20 mouse cellular contexts compared by ENCODE assay signal in the genomic region with DNA sequence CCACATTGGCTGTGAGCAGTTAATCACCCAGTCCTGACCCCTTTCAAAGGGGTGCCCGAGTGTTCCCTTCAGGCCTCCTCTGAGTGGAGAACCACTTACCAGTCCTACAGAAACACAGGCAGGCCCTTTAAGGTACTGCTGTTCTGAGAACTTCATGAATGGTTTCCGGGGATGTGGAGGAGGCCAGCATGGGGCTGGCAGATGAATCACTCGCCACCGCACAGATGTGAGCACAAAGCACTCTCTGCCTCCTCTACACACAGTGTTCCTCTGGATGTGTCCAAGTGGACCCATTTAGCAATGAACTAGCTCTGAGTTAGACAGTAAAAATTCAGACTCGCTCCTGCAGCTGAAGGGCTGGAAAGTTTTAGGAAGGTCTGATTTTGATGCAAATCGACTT.
DNase-seq lines count a peak whose midpoint lies in the region; ATAC-seq and TF ChIP-seq lines count a peak whose summit lies in the region.
"Had no signal": no experiment of that assay in that cellular context is flagged by ENCODE, and none has a peak within 500 bp of the region (broad histone marks: within the 10 kb centered on the region; RNA-seq: fewer than 3 reads in every experiment).

No protein-coding gene starts in this region.

- no peak overlapping the region for H3K4me3 ChIP-seq in heart, embryonic 12.5 days
- H3K4me3 ChIP-seq in midbrain, embryonic 10.5 days, result no peak overlapping the region
- no peak overlapping the region for H3K4me3 ChIP-seq in midbrain, embryonic 16.5 days (ENCODE audit: low read depth, low read length)
- H3K4me3 ChIP-seq: embryonic facial prominence, embryonic 12.5 days; forebrain, embryonic 10.5 days; heart, adult 2 months; hindbrain, embryonic 12.5 days; liver, embryonic 12.5 days; midbrain, embryonic 12.5 days had no signal

- no peaks in the 10 kb centered on the region for H3K4me1 ChIP-seq in heart, embryonic 12.5 days (replicated peaks)
- peaks cover 14% of the 10 kb centered on the region for H3K4me1 ChIP-seq in midbrain, embryonic 10.5 days
- H3K4me1 ChIP-seq in midbrain, embryonic 16.5 days (ENCODE audit: control insufficient read depth, insufficient read depth, low read length), result no peaks in the 10 kb centered on the region; the same call in 1 of the 2 replicates
- H3K4me1 ChIP-seq: embryonic facial prominence, embryonic 12.5 days; liver, embryonic 12.5 days had no signal

- ATAC-seq in heart, embryonic 12.5 days (ENCODE audit: insufficient number of reproducible peaks, low FRiP score), result no peak
- ATAC-seq in midbrain, embryonic 16.5 days, result no peak
- ATAC-seq: inflammation-experienced regulatory T-cells, adult 6 months; liver, embryonic 12.5 days had no signal

- H3K36me3 ChIP-seq in heart, embryonic 12.5 days, result no peaks in the 10 kb centered on the region
- no peaks in the 10 kb centered on the region for H3K36me3 ChIP-seq in midbrain, embryonic 10.5 days
- no peaks in the 10 kb centered on the region for H3K36me3 ChIP-seq in midbrain, embryonic 16.5 days (ENCODE audit: control insufficient read depth, insufficient read depth, low read length)
- H3K36me3 ChIP-seq: embryonic facial prominence, embryonic 12.5 days; forebrain, embryonic 10.5 days; hindbrain, embryonic 12.5 days; liver, embryonic 12.5 days; midbrain, embryonic 12.5 days had no signal

- intact Hi-C loops in left cerebral cortex, postnatal 25 days (cut with DNase I), result loop anchor here (10.0 kb wide), 1 partner anchor 555 kb away; no protein-coding TSS in a partner anchor

- TF ChIP-seq POLR2A in brain, embryonic 14.5 days (IDR thresholded peaks at IDR 0.05; ENCODE audit: borderline replicate concordance, extremely low read depth, insufficient read depth, insufficient read length, poor library complexity, severe bottlenecking), result no peak

- DNase-seq in heart, adult 11 months, result peak; percentile 67
- DNase-seq in midbrain, embryonic 10.5 days (ENCODE audit: low spot score), result no peak
- DNase-seq in brain, embryonic 14.5 days (ENCODE audit: low read depth), result peak; percentile 27
- peak; percentile 44 to 94 for DNase-seq in left cerebral cortex, postnatal 25 days (ENCODE audit: low spot score in 2 of 2)
- DNase-seq in ovary, postnatal 10 days (ENCODE audit: low spot score), result no peak
- DNase-seq in kidney, adult 18-20 months, result no peak
- DNase-seq: cerebellum, postnatal 25 days; heart, adult 2 months; kidney, postnatal 4 days; lung, embryonic 14.5 days; thymus, postnatal 4 days had no signal

- no peak overlapping the region for H3K4me2 ChIP-seq in heart, embryonic 12.5 days
- H3K4me2 ChIP-seq in midbrain, embryonic 16.5 days (ENCODE audit: low read length), result no peak overlapping the region
- H3K4me2 ChIP-seq: embryonic facial prominence, embryonic 12.5 days; hindbrain, embryonic 12.5 days; liver, embryonic 12.5 days; lung, embryonic 14.5 days; midbrain, embryonic 12.5 days had no signal

- H3K9me3 ChIP-seq in heart, embryonic 12.5 days (replicated peaks), result 0 out of 2 replicates have a peak, but pooled peaks cover 4% of the 10 kb centered on the region
- no peaks in the 10 kb centered on the region for H3K9me3 ChIP-seq in midbrain, embryonic 10.5 days (replicated peaks)
- H3K9me3 ChIP-seq in midbrain, embryonic 16.5 days (replicated peaks; ENCODE audit: control insufficient read depth, low read length, poor library complexity, severe bottlenecking), result no peaks in the 10 kb centered on the region; the same call in 1 of the 2 replicates
- H3K9me3 ChIP-seq: embryonic facial prominence, embryonic 12.5 days; forebrain, embryonic 10.5 days; hindbrain, embryonic 12.5 days had no signal

- TF ChIP-seq CTCF in brain, embryonic 14.5 days (IDR thresholded peaks at IDR 0.05; ENCODE audit: borderline replicate concordance, extremely low read depth, insufficient read depth, insufficient read length), result no peak

- H3K27ac ChIP-seq in heart, embryonic 12.5 days (ENCODE audit: poor library complexity, severe bottlenecking), result no peak overlapping the region
- 0 out of 2 replicates have a peak overlapping the region, but pooled peaks have one; percentile 46 for H3K27ac ChIP-seq in midbrain, embryonic 10.5 days (replicated peaks)
- no peak overlapping the region for H3K27ac ChIP-seq in midbrain, embryonic 16.5 days (ENCODE audit: low read length)
- H3K27ac ChIP-seq: embryonic facial prominence, embryonic 12.5 days; forebrain, embryonic 10.5 days; heart, adult 2 months; hindbrain, embryonic 12.5 days; liver, embryonic 12.5 days; macrophage; midbrain, embryonic 12.5 days had no signal

- H3K9ac ChIP-seq in heart, embryonic 12.5 days, result no peak overlapping the region
- H3K9ac ChIP-seq in midbrain, embryonic 16.5 days (ENCODE audit: low read depth, low read length), result no peak overlapping the region
- H3K9ac ChIP-seq: embryonic facial prominence, embryonic 12.5 days; hindbrain, embryonic 12.5 days; liver, embryonic 12.5 days; lung, embryonic 14.5 days; midbrain, embryonic 12.5 days had no signal

- 58% methylated on average over 6 of the region's 6 CpGs for WGBS in heart, embryonic 12.5 days
- 47% methylated on average over 6 of the region's 6 CpGs for WGBS in midbrain, embryonic 10.5 days
- 28% methylated on average over 6 of the region's 6 CpGs for WGBS in midbrain, embryonic 16.5 days

- H3K27me3 ChIP-seq in heart, embryonic 12.5 days (replicated peaks), result no peaks in the 10 kb centered on the region
- no peaks in the 10 kb centered on the region for H3K27me3 ChIP-seq in midbrain, embryonic 10.5 days (ENCODE audit: low read depth, poor library complexity, severe bottlenecking)
- no peaks in the 10 kb centered on the region for H3K27me3 ChIP-seq in midbrain, embryonic 16.5 days (ENCODE audit: control insufficient read depth, insufficient read depth, low read depth, low read length)
- H3K27me3 ChIP-seq: embryonic facial prominence, embryonic 12.5 days; hindbrain, embryonic 12.5 days; liver, embryonic 12.5 days; midbrain, embryonic 12.5 days had no signal

Comparison
In these comparisons a context has a peak if more than half of its experiments do, and no peak if none do; other contexts are left out.
1. DNase-seq: peak in heart, adult 11 months (single experiment), brain, embryonic 14.5 days (single experiment) and left cerebral cortex, postnatal 25 days (2 of 2); none in midbrain, embryonic 10.5 days (single experiment), ovary, postnatal 10 days (single experiment) and kidney, adult 18-20 months (single experiment).